Mouse (Mus musculus) megakaryocyte, embryonic 14.5 days (primary cell): ENCODE data around the gene Hoxd11.

Source experiments
- FLI1 ChIP-seq: IDR thresholded peaks from 2 replicates; pipeline ENCODE4 v1.6.1; 2012; ENCODE audit warnings: low read length, inconsistent platforms, mixed read lengths
- GATA1 ChIP-seq: IDR thresholded peaks from 3 replicates; pipeline ENCODE4 v1.6.1; 2012; ENCODE audit warnings: mixed read lengths, low read length, inconsistent platforms, borderline replicate concordance

DNA sequence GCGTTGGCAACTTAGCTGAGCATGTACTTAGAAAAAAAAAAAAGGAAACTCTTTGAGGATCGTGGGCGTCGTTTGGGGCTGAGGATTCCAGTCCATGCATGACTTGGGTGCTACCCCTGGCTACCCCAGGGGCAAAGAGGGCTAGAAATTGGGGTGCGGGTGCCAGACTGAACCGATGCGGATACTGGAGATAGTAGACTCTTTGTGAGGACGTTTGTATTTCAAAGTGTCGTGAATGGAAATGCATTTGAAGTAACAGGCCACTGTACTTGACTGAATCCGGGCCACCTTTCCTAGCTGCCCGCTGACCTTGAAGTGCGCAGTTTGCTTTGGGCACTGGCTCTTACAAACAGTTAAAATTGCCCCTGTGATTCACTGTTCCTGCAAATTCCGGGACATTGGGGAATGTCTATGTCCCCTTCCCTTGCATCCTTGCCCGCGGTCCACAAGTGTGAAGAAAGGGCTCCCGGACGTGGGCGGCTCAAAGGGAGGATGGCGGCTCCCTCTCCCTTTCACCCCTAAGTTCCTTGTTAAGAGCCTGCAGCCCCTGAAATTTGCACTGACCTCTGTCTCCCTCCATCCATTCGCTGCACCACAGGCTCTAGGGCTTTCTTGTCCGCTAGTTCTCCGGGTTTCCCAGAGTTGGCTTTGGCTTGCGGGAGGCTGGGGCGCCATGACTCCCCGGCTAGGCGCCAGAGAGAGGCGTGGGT is 7.8 kb downstream of the Hoxd11 start:
- TF ChIP-seq GATA1 (no peak), FLI1 (no peak)
